Mouse (Mus musculus): Measurements from ENCODE around the gene Zmym1. TPM values are rescaled to one million over a fixed set of nuclear protein-coding genes. Genes with fewer than 3 reads are reported as not detected.
A peak's percentile ranks its signal among the peaks of the same experiment; 100 is the strongest.
"Not testable (repeated sequence)": the region's sequence is repeated elsewhere in the genome, so short reads cannot be mapped to it uniquely, and the experiment has no call there.

Gene Zmym1
- polyA plus RNA-seq, 1 experiment from 2014 or later = 11.9 TPM

DNA sequence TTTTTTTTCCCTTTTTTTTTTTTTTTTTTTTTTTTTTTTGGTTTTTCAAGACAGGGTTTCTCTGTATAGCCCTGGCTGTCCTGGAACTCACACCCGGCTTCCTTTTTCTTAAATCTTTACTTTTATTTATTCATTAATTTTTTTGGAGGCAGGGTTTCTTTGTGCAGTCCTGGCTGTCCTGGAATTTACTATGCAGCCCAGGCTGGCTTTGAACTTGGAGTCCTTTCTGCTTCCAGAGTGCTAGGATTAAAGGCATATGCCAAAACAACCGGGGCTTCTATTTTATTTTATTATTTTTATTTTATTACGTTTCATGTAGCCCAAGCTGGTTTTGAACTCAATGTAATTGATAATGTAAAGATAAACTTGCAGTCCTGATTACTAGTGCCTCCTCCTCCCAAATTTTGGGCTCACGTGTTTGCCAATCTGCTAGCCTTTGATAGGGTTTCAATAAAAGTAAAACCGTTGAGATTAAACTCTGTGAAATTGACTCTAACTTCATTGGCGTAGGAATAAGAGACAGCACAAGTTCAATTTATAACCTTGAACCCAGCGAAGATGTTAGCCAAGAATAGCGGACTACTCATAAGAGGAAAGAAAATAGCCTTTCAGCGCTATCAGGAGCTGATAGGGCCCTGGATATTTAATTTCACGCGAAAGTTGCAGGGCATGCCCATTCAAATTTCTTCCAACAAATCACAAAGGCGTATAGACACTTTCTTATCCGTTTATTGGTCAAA lies 40.4 kb downstream of the Zmym1 start:
- 11% methylated on average over 13 of the region's 13 CpGs for WGBS
- peak overlapping the region; percentile 58 for H3K9ac ChIP-seq (ENCODE audit: low read length)
- peak overlapping the region; percentile 100 for H3K4me3 ChIP-seq (ENCODE audit: low read length)

GRCm38 (mm10) chr4:127016366-127016765 lies 44.6 kb downstream of the Zmym1 start:
- Histone ChIP-seq H3K9ac (ENCODE audit: low read length) (no peak overlapping the region), H3K27ac (ENCODE audit: low read length) (no peak overlapping the region), H3K27me3 (ENCODE audit: control insufficient read depth, insufficient read depth, low read length) (no peaks in the 10 kb centered on the region), H3K4me1 (ENCODE audit: control insufficient read depth, insufficient read depth, low read length) (peaks cover 4% of the 10 kb centered on the region), H3K36me3 (ENCODE audit: control insufficient read depth, insufficient read depth) (no peaks in the 10 kb centered on the region), H3K9me3 (replicated peaks; ENCODE audit: control insufficient read depth, low read length) (no peaks in the 10 kb centered on the region), H3K4me3 (ENCODE audit: low read length) (no peak overlapping the region), H3K4me2 (ENCODE audit: low read depth, low read length) (no peak overlapping the region)
- no peak for ATAC-seq (replicated peaks; ENCODE audit: extremely low read depth, insufficient read depth, low FRiP score)
- WGBS = 80% methylated on average over 4 of the region's 4 CpGs

More for the DNA sequence above, 40.4 kb downstream of the Zmym1 start:
- peak overlapping the region; percentile 76 for H3K4me2 ChIP-seq (ENCODE audit: low read depth, low read length)
- ATAC-seq (replicated peaks; ENCODE audit: extremely low read depth, insufficient read depth, low FRiP score) = no peak
- H3K36me3 ChIP-seq (ENCODE audit: control insufficient read depth, insufficient read depth) = peaks cover 22% of the 10 kb centered on the region
- peaks cover 25% of the 10 kb centered on the region for H3K4me1 ChIP-seq (ENCODE audit: control insufficient read depth, insufficient read depth, low read length)
- peak overlapping the region; percentile 75 for H3K27ac ChIP-seq (ENCODE audit: low read length)
- no peaks in the 10 kb centered on the region for H3K9me3 ChIP-seq (replicated peaks; ENCODE audit: control insufficient read depth, low read length)
- no peaks in the 10 kb centered on the region for H3K27me3 ChIP-seq (ENCODE audit: control insufficient read depth, insufficient read depth, low read length)

DNA sequence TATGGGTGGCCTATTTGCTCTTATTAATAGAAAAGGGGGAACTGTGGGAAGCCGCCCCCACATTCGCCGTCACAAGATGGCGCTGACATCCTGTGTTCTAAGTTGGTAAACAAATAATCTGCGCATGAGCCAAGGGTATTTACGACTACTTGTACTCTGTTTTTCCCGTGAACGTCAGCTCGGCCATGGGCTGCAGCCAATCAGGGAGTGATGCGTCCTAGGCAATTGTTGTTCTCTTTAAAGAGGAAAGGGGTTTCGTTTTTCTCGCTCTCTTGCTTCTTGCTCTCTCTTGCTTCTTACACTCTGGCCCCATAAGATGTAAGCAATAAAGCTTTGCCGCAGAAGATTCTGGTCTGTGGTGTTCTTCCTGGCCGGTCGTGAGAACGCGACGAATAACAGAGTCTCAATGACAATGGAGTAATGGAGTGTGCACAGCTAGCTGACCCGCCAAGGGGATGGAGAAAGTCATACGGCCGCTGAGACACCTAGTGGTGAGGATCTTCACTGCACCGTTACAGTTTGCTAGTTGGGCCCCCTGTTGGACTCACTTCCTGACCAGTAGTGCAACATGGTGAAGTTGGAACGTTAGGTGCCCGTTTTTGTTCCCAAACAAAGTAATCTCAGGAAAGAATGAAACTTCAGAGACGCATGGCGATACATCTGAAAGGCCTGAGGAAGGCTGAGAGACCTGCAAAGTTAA lies 45.5 kb downstream of the Zmym1 start:
- H3K4me2 ChIP-seq (ENCODE audit: low read depth, low read length) = peak overlapping the region; percentile 41
- H3K9ac ChIP-seq (ENCODE audit: low read length); H3K27me3 ChIP-seq (ENCODE audit: control insufficient read depth, insufficient read depth, low read length); H3K36me3 ChIP-seq (ENCODE audit: control insufficient read depth, insufficient read depth); H3K9me3 ChIP-seq (replicated peaks; ENCODE audit: control insufficient read depth, low read length); H3K4me1 ChIP-seq (ENCODE audit: control insufficient read depth, insufficient read depth, low read length): not testable (repeated sequence)
- H3K4me3 ChIP-seq (ENCODE audit: low read length) = peak overlapping the region; percentile 43
- H3K27ac ChIP-seq (ENCODE audit: low read length) = peak overlapping the region; percentile 55
- peak; percentile 92 for ATAC-seq (replicated peaks; ENCODE audit: extremely low read depth, insufficient read depth, low FRiP score)
- WGBS = 11% methylated on average over 14 of the region's 26 CpGs

- peak overlapping the region; percentile 47 for H3K4me3 ChIP-seq (ENCODE audit: low read length)
- peak overlapping the region; percentile 64 for H3K4me2 ChIP-seq (ENCODE audit: low read depth, low read length)
- H3K27ac ChIP-seq (ENCODE audit: low read length) = no peak overlapping the region
- H3K27me3 ChIP-seq (ENCODE audit: control insufficient read depth, insufficient read depth, low read length) = no peaks in the 10 kb centered on the region
- H3K4me1 ChIP-seq (ENCODE audit: control insufficient read depth, insufficient read depth, low read length) = peaks cover 6% of the 10 kb centered on the region
- ATAC-seq (replicated peaks; ENCODE audit: extremely low read depth, insufficient read depth, low FRiP score) = peak; percentile 77
- H3K9ac ChIP-seq (ENCODE audit: low read length) = peak overlapping the region; percentile 55
- H3K9me3 ChIP-seq (replicated peaks; ENCODE audit: control insufficient read depth, low read length) = no peaks in the 10 kb centered on the region
- no peaks in the 10 kb centered on the region for H3K36me3 ChIP-seq (ENCODE audit: control insufficient read depth, insufficient read depth)
- 20% methylated on average over 25 of the region's 25 CpGs for WGBS
Observed at GRCm38 (mm10) chr4:127005113-127005936, 55.6 kb downstream of the Zmym1 start.

GRCm38 (mm10) chr4:127004384-127004783 lies 56.6 kb downstream of the Zmym1 start:
- Histone ChIP-seq H3K27ac (ENCODE audit: low read length) (no peak overlapping the region), H3K9ac (ENCODE audit: low read length) (no peak overlapping the region; the same call in 1 of the 2 replicates), H3K9me3 (replicated peaks; ENCODE audit: control insufficient read depth, low read length) (no peaks in the 10 kb centered on the region), H3K4me3 (ENCODE audit: low read length) (no peak overlapping the region), H3K4me2 (ENCODE audit: low read depth, low read length) (0 out of 2 replicates have a peak overlapping the region, but pooled peaks have one; percentile 64), H3K36me3 (ENCODE audit: control insufficient read depth, insufficient read depth) (no peaks in the 10 kb centered on the region), H3K4me1 (ENCODE audit: control insufficient read depth, insufficient read depth, low read length) (peaks cover 6% of the 10 kb centered on the region), H3K27me3 (ENCODE audit: control insufficient read depth, insufficient read depth, low read length) (no peaks in the 10 kb centered on the region)
- WGBS = 80% methylated on average over 3 of the region's 3 CpGs
- ATAC-seq (replicated peaks; ENCODE audit: extremely low read depth, insufficient read depth, low FRiP score) = no peak

DNA sequence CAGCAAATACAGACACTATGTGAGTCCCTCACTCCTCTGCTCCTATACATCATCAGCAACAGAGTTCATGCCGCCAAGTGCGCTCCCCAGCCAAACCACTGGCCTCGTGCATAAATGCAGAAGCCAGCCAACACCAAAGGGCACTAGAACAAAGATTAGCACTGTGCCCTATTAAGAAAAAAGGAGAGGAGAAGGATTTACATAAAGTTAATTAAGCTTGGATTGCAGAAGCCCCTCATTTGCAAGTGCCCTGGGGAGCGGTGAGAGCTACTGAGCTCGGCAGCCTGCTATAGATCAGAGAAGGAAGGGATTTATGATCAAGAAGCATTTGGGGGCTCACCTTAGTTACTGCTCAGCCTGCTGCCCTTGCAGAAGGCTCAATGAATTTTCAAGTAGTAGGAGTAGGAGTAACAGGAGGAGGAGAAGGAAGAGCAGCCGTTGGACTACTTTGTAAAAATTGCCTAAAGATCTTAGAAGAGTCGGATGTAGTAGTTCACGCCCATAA lies 60.3 kb downstream of the Zmym1 start:
- Histone ChIP-seq H3K4me3 (ENCODE audit: low read length) (no peak overlapping the region), H3K4me2 (ENCODE audit: low read depth, low read length) (no peak overlapping the region), H3K27me3 (ENCODE audit: control insufficient read depth, insufficient read depth, low read length) (no peaks in the 10 kb centered on the region), H3K9me3 (replicated peaks; ENCODE audit: control insufficient read depth, low read length) (no peaks in the 10 kb centered on the region), H3K36me3 (ENCODE audit: control insufficient read depth, insufficient read depth) (no peaks in the 10 kb centered on the region), H3K4me1 (ENCODE audit: control insufficient read depth, insufficient read depth, low read length) (peaks cover 6% of the 10 kb centered on the region), H3K9ac (ENCODE audit: low read length) (no peak overlapping the region), H3K27ac (ENCODE audit: low read length) (no peak overlapping the region)
- 49% methylated on average over 8 of the region's 8 CpGs for WGBS
- no peak for ATAC-seq (replicated peaks; ENCODE audit: extremely low read depth, insufficient read depth, low FRiP score)

- not testable (repeated sequence) for H3K27ac ChIP-seq (ENCODE audit: low read length); ATAC-seq (replicated peaks; ENCODE audit: extremely low read depth, insufficient read depth, low FRiP score); H3K27me3 ChIP-seq (ENCODE audit: control insufficient read depth, insufficient read depth, low read length); H3K9ac ChIP-seq (ENCODE audit: low read length); H3K36me3 ChIP-seq (ENCODE audit: control insufficient read depth, insufficient read depth); H3K4me1 ChIP-seq (ENCODE audit: control insufficient read depth, insufficient read depth, low read length); H3K9me3 ChIP-seq (replicated peaks; ENCODE audit: control insufficient read depth, low read length); H3K4me2 ChIP-seq (ENCODE audit: low read depth, low read length); H3K4me3 ChIP-seq (ENCODE audit: low read length)
- 93% methylated on average over 16 of the region's 16 CpGs for WGBS
Observed at GRCm38 (mm10) chr4:126999372-126999771, 61.6 kb downstream of the Zmym1 start.

Measured in heart, embryonic 16.5 days (tissue).